Mouse (Mus musculus): ENCODE data around the gene Gm10772. TPM values are rescaled to one million over a fixed set of nuclear protein-coding genes. Genes with fewer than 3 reads are reported as not detected.
"Not testable (repeated sequence)": the region's sequence is repeated elsewhere in the genome, so short reads cannot be mapped to it uniquely, and the experiment has no call there.

Gene Gm10772
- total RNA-seq (2014; rRNA removed; ENCODE audit: low replicate concordance) (not detected in 2 replicates), polyA plus RNA-seq (2015; fragmentation: Nextera tagmentation; extraction: Ambion mirVana) (not detected in 2 replicates)

GRCm38 (mm10) chr13:66227473-66227872, at the start of gene Gm10772:
TSS of gene Gm10772 (minus strand) at chr13:66227573.
- not testable (repeated sequence) for H3K4me2 ChIP-seq (ENCODE audit: low read depth, low read length); H3K4me1 ChIP-seq (ENCODE audit: control insufficient read depth, insufficient read depth); ATAC-seq (ENCODE audit: insufficient read depth, low read depth); DNase-seq (ENCODE audit: low spot score); H3K27ac ChIP-seq (ENCODE audit: low read depth); H3K9ac ChIP-seq (replicated peaks; ENCODE audit: low read depth, low read length); H3K9me3 ChIP-seq (replicated peaks; ENCODE audit: control insufficient read depth, low read length); H3K27me3 ChIP-seq (ENCODE audit: control insufficient read depth, insufficient read depth, low read length); H3K36me3 ChIP-seq (replicated peaks; ENCODE audit: control insufficient read depth, insufficient read depth, low read length); H3K4me3 ChIP-seq (ENCODE audit: low read depth, low read length)
- 75% methylated on average over 2 of the region's 3 CpGs for WGBS

- H3K4me3 ChIP-seq (ENCODE audit: low read depth, low read length); H3K27ac ChIP-seq (ENCODE audit: low read depth); H3K9me3 ChIP-seq (replicated peaks; ENCODE audit: control insufficient read depth, low read length); DNase-seq (ENCODE audit: low spot score); H3K4me1 ChIP-seq (ENCODE audit: control insufficient read depth, insufficient read depth); H3K36me3 ChIP-seq (replicated peaks; ENCODE audit: control insufficient read depth, insufficient read depth, low read length); H3K9ac ChIP-seq (replicated peaks; ENCODE audit: low read depth, low read length); H3K27me3 ChIP-seq (ENCODE audit: control insufficient read depth, insufficient read depth, low read length); ATAC-seq (ENCODE audit: insufficient read depth, low read depth); H3K4me2 ChIP-seq (ENCODE audit: low read depth, low read length): not testable (repeated sequence)
- WGBS, result no CpG with 5 or more reads among the region's 1 CpGs
These were observed 36.5 kb upstream of the Gm10772 start for GRCm38 (mm10) chr13:66263914-66264313.

- not testable (repeated sequence) for H3K4me3 ChIP-seq (ENCODE audit: low read depth, low read length); H3K4me1 ChIP-seq (ENCODE audit: control insufficient read depth, insufficient read depth); H3K9me3 ChIP-seq (replicated peaks; ENCODE audit: control insufficient read depth, low read length); H3K27me3 ChIP-seq (ENCODE audit: control insufficient read depth, insufficient read depth, low read length); ATAC-seq (ENCODE audit: insufficient read depth, low read depth); H3K27ac ChIP-seq (ENCODE audit: low read depth); H3K36me3 ChIP-seq (replicated peaks; ENCODE audit: control insufficient read depth, insufficient read depth, low read length); H3K4me2 ChIP-seq (ENCODE audit: low read depth, low read length); H3K9ac ChIP-seq (replicated peaks; ENCODE audit: low read depth, low read length); DNase-seq (ENCODE audit: low spot score)
- no CpG with 5 or more reads among the region's 7 CpGs for WGBS
These were observed 35.8 kb upstream of the Gm10772 start for GRCm38 (mm10) chr13:66263141-66263540.

GRCm38 (mm10) chr13:66214349-66214748, 13.0 kb downstream of the Gm10772 start:
- Histone ChIP-seq H3K36me3 (replicated peaks; ENCODE audit: control insufficient read depth, insufficient read depth, low read length) (no peaks in the 10 kb centered on the region), H3K27me3 (ENCODE audit: control insufficient read depth, insufficient read depth, low read length) (no peaks in the 10 kb centered on the region), H3K27ac (ENCODE audit: low read depth) (no peak overlapping the region), H3K4me2 (ENCODE audit: low read depth, low read length) (no peak overlapping the region), H3K9ac (replicated peaks; ENCODE audit: low read depth, low read length) (no peak overlapping the region), H3K9me3 (replicated peaks; ENCODE audit: control insufficient read depth, low read length) (no peaks in the 10 kb centered on the region), H3K4me3 (ENCODE audit: low read depth, low read length) (no peak overlapping the region), H3K4me1 (ENCODE audit: control insufficient read depth, insufficient read depth) (no peaks in the 10 kb centered on the region)
- WGBS, result no CpG with 5 or more reads among the region's 11 CpGs
- TF ChIP-seq CTCF (IDR thresholded peaks at IDR 0.05; ENCODE audit: low read depth), result no peak
- TF ChIP-seq EP300 (IDR thresholded peaks at IDR 0.05; ENCODE audit: low read depth), result no peak
- DNase-seq (ENCODE audit: low spot score) (no peak), ATAC-seq (ENCODE audit: insufficient read depth, low read depth) (no peak)

GRCm38 (mm10) chr13:66213811-66214210, 13.6 kb downstream of the Gm10772 start:
- DNase-seq (ENCODE audit: low spot score); ATAC-seq (ENCODE audit: insufficient read depth, low read depth): not testable (repeated sequence)

GRCm38 (mm10) chr13:66179172-66179571, 48.2 kb downstream of the Gm10772 start:
- not testable (repeated sequence) for ATAC-seq (ENCODE audit: insufficient read depth, low read depth); DNase-seq (ENCODE audit: low spot score); H3K4me3 ChIP-seq (ENCODE audit: low read depth, low read length); H3K27ac ChIP-seq (ENCODE audit: low read depth); H3K4me1 ChIP-seq (ENCODE audit: control insufficient read depth, insufficient read depth); H3K9ac ChIP-seq (replicated peaks; ENCODE audit: low read depth, low read length); H3K36me3 ChIP-seq (replicated peaks; ENCODE audit: control insufficient read depth, insufficient read depth, low read length); H3K27me3 ChIP-seq (ENCODE audit: control insufficient read depth, insufficient read depth, low read length); H3K4me2 ChIP-seq (ENCODE audit: low read depth, low read length); H3K9me3 ChIP-seq (replicated peaks; ENCODE audit: control insufficient read depth, low read length)
- WGBS, result 73% methylated on average over 4 of the region's 12 CpGs

More at GRCm38 (mm10) chr13:66213811-66214210, 13.6 kb downstream of the Gm10772 start:
- H3K27ac ChIP-seq (ENCODE audit: low read depth); H3K4me3 ChIP-seq (ENCODE audit: low read depth, low read length); H3K4me1 ChIP-seq (ENCODE audit: control insufficient read depth, insufficient read depth); H3K36me3 ChIP-seq (replicated peaks; ENCODE audit: control insufficient read depth, insufficient read depth, low read length); H3K4me2 ChIP-seq (ENCODE audit: low read depth, low read length); H3K9me3 ChIP-seq (replicated peaks; ENCODE audit: control insufficient read depth, low read length); H3K9ac ChIP-seq (replicated peaks; ENCODE audit: low read depth, low read length); H3K27me3 ChIP-seq (ENCODE audit: control insufficient read depth, insufficient read depth, low read length): not testable (repeated sequence)
- WGBS, result no CpG with 5 or more reads among the region's 1 CpGs

Other genes with a start within 250 kb of the Gm10772 start
- not detected in 2 replicates for gene Gm10324, start 108.0 kb downstream of the Gm10772 start, total RNA-seq (2014; rRNA removed; ENCODE audit: low replicate concordance)
- gene Gm10324, start 108.0 kb downstream of the Gm10772 start, polyA plus RNA-seq (2015; fragmentation: Nextera tagmentation; extraction: Ambion mirVana), result not detected in 2 replicates
- not detected in 2 replicates for gene 2410141K09Rik, start 213.5 kb upstream of the Gm10772 start, total RNA-seq (2014; rRNA removed; ENCODE audit: low replicate concordance)
- gene 2410141K09Rik, start 213.5 kb upstream of the Gm10772 start, polyA plus RNA-seq (2015; fragmentation: Nextera tagmentation; extraction: Ambion mirVana), result not detected in 2 replicates